Mouse (Mus musculus): ENCODE results near the gene Shb. TPM values are rescaled to one million over a fixed set of nuclear protein-coding genes. Genes with fewer than 3 reads are reported as not detected.

Shb gene
- polyA plus RNA-seq, 1 experiment from 2014 or later, result 8.8 TPM

DNA sequence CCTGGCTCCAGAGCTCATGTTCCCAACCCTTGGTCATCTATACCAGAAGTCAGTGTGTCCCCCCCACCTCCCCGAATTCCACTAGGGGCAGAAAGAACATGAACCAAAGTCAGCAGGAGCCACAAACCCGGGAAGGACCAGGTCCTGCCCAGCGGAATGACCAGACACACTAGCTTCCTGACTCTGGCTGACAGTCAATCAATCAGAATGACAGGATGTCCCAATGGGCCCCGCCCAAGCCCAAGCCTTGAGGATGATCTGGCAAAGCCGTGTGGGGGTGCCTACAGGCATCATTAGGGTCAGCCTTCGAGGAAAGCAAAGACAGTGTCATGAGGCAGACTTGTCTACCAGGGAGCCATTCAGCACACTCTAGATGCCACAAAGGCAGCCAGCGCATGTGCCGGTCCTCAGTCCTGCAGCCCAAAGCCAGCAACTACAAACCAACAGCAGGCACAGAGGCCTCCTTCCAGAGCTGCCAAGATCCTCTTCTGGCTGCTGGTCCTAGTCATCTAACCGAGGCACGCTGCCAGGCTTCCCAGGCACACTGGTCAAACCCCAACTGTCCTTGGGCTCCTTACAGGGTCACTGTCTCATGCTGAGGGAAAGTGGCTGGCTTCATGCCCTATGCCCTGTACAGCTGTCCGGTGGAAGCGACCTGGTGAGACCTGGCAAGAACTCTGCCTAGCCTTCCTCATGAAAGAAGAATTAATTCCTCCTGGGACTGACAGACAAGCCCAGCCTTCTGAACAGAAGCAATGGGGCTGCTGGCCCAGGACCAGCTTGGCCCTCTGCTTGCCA, 65.0 kb downstream of the Shb start:
- H3K27ac ChIP-seq (replicated peaks), result peak overlapping the region; percentile 97
- WGBS, result 58% methylated on average over 12 of the region's 12 CpGs
- peak overlapping the region; percentile 68 for H3K9ac ChIP-seq
- no peak overlapping the region; the same call in 1 of the 2 replicates for H3K4me2 ChIP-seq
- H3K9me3 ChIP-seq, result 0 out of 2 replicates have a peak, but pooled peaks cover 3% of the 10 kb centered on the region
- H3K27me3 ChIP-seq (replicated peaks), result no peaks in the 10 kb centered on the region; the same call in 1 of the 2 replicates
- no peak overlapping the region for H3K4me3 ChIP-seq
- peaks cover 17% of the 10 kb centered on the region for H3K36me3 ChIP-seq
- no peak for ATAC-seq (ENCODE audit: extremely low read depth, insufficient number of reproducible peaks, low FRiP score, low TSS enrichment)
- peaks cover 83% of the 10 kb centered on the region for H3K4me1 ChIP-seq

DNA sequence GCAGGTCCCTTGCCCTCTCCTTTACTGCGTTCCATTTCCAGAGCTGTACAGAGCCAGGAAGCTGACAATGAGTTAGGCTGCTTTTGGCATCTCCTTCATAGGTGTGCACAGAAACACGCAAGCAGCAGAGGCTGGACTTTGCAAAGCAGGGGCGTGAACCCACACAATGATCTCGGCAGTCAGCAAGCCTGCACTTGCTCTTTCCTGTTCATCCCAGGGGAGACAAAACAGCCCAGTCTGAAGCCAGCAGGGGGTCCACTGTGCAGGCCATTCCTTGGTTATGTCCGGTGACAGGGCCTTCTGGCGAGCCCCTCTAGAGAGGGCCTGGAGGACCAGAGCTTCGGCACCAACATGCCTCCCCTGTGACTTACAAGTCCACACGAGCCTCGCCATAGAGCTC, 67.3 kb downstream of the Shb start:
- Histone ChIP-seq H3K4me2 (no peak overlapping the region), H3K9ac (peak overlapping the region; percentile 62), H3K9me3 (no peaks in the 10 kb centered on the region), H3K36me3 (peaks cover 9% of the 10 kb centered on the region), H3K27me3 (replicated peaks) (no peaks in the 10 kb centered on the region; the same call in 1 of the 2 replicates), H3K4me1 (peaks cover 86% of the 10 kb centered on the region), H3K4me3 (no peak overlapping the region), H3K27ac (replicated peaks) (peak overlapping the region; percentile 5; the same call in 1 of the 2 replicates)
- ATAC-seq (ENCODE audit: extremely low read depth, insufficient number of reproducible peaks, low FRiP score, low TSS enrichment), result no peak
- 73% methylated on average over 9 of the region's 9 CpGs for WGBS

DNA sequence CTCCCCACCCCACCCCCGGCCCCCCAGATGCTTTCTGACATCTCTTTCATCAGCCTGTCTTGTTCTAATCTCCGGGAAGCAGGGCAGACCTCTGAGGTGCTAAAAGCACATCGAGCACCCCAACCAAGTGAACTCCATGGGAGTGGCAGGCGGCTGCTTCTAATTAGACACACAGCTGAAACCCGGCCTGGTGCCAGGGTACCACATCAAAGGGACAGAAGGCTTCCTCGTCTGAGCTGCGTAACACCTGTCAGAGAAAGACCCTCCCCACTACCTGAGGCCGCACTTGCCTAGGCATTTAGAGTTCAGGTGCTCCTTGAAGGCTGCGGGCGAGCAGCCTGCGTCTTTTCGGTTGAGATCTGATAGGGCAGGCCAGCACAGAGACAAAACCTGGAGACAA, 67.7 kb downstream of the Shb start:
- Histone ChIP-seq H3K4me3 (no peak overlapping the region), H3K4me1 (peaks cover 86% of the 10 kb centered on the region), H3K36me3 (peaks cover 9% of the 10 kb centered on the region), H3K4me2 (no peak overlapping the region), H3K27me3 (replicated peaks) (no peaks in the 10 kb centered on the region; the same call in 1 of the 2 replicates), H3K9ac (peak overlapping the region; percentile 62), H3K27ac (replicated peaks) (peak overlapping the region; percentile 5; the same call in 1 of the 2 replicates), H3K9me3 (no peaks in the 10 kb centered on the region)
- ATAC-seq (ENCODE audit: extremely low read depth, insufficient number of reproducible peaks, low FRiP score, low TSS enrichment), result no peak
- WGBS, result 53% methylated on average over 12 of the region's 12 CpGs

DNA sequence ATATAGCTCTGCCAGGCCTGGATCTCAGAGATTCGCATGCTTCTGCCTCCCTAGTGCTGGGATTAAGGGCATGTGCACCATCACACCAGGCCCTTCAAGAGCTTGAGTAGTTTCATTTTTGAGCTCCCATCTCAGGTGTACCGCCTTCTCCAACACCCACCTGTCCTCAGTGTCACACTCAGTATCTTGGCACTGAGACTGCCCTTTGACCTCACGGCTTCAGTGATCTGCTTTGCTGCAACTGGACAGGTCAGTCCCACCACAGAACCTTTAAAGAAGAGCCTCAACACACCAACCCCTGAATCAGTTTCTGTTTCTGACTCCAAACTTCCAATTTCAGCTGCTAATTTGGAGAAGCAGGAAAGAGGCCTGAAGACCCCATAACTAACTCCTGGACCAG, 68.1 kb downstream of the Shb start:
- peak overlapping the region; percentile 5; the same call in 1 of the 2 replicates for H3K27ac ChIP-seq (replicated peaks)
- no peak overlapping the region for H3K4me3 ChIP-seq
- peaks cover 86% of the 10 kb centered on the region for H3K4me1 ChIP-seq
- H3K4me2 ChIP-seq, result no peak overlapping the region
- no peaks in the 10 kb centered on the region for H3K9me3 ChIP-seq
- 0 out of 2 replicates have a peak overlapping the region, but pooled peaks have one; percentile 62 for H3K9ac ChIP-seq
- no peaks in the 10 kb centered on the region; the same call in 1 of the 2 replicates for H3K27me3 ChIP-seq (replicated peaks)
- ATAC-seq (ENCODE audit: extremely low read depth, insufficient number of reproducible peaks, low FRiP score, low TSS enrichment), result no peak
- peaks cover 9% of the 10 kb centered on the region for H3K36me3 ChIP-seq
- WGBS, result 91% methylated on average over 3 of the region's 3 CpGs

DNA sequence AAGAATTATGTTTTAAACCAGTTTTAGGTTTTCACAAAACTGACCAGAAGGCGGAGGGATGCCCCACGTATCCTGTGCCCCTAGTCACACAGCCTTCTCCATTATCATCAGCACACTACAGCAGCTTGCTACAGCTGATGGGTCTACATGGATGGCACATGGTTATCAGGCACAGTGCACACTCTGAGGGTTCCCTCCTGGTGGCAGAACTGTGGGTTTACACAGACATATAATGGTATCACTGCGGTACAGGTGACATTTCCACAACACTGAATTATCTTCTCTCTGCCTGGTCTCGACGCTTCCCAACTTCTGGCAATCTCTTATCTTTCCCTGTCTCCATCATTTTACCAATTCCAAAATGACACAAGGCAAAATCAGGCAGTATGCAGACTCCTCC, 69.6 kb downstream of the Shb start:
- H3K4me3 ChIP-seq, result no peak overlapping the region
- no peak overlapping the region for H3K9ac ChIP-seq
- H3K9me3 ChIP-seq, result no peaks in the 10 kb centered on the region
- no peak overlapping the region for H3K4me2 ChIP-seq
- WGBS, result 71% methylated on average over 5 of the region's 5 CpGs
- peaks cover 1% of the 10 kb centered on the region for H3K27me3 ChIP-seq (replicated peaks)
- H3K27ac ChIP-seq (replicated peaks), result peak overlapping the region; percentile 28; the same call in 1 of the 2 replicates
- peaks cover 87% of the 10 kb centered on the region for H3K4me1 ChIP-seq
- H3K36me3 ChIP-seq, result peaks cover 16% of the 10 kb centered on the region
- no peak for ATAC-seq (ENCODE audit: extremely low read depth, insufficient number of reproducible peaks, low FRiP score, low TSS enrichment)

GRCm38 (mm10) chr4:45461661-45462060, 70.6 kb downstream of the Shb start:
- Histone ChIP-seq H3K4me1 (peaks cover 87% of the 10 kb centered on the region), H3K36me3 (peaks cover 26% of the 10 kb centered on the region), H3K9ac (peak overlapping the region; percentile 38), H3K27me3 (replicated peaks) (peaks cover 5% of the 10 kb centered on the region), H3K27ac (replicated peaks) (peak overlapping the region; percentile 25), H3K4me2 (no peak overlapping the region), H3K4me3 (no peak overlapping the region), H3K9me3 (no peaks in the 10 kb centered on the region)
- no peak for ATAC-seq (ENCODE audit: extremely low read depth, insufficient number of reproducible peaks, low FRiP score, low TSS enrichment)
- 34% methylated on average over 7 of the region's 7 CpGs for WGBS

- no peak overlapping the region for H3K27ac ChIP-seq (replicated peaks)
- peaks cover 5% of the 10 kb centered on the region; the same call in 1 of the 2 replicates for H3K27me3 ChIP-seq (replicated peaks)
- peaks cover 31% of the 10 kb centered on the region for H3K36me3 ChIP-seq
- H3K9ac ChIP-seq, result peak overlapping the region; percentile 58
- no peak overlapping the region for H3K4me3 ChIP-seq
- 63% methylated on average over 9 of the region's 9 CpGs for WGBS
- no peak overlapping the region for H3K4me2 ChIP-seq
- peaks cover 89% of the 10 kb centered on the region for H3K4me1 ChIP-seq
- H3K9me3 ChIP-seq, result no peaks in the 10 kb centered on the region
- no peak for ATAC-seq (ENCODE audit: extremely low read depth, insufficient number of reproducible peaks, low FRiP score, low TSS enrichment)
Observed at GRCm38 (mm10) chr4:45459375-45459774, 72.9 kb downstream of the Shb start.

DNA sequence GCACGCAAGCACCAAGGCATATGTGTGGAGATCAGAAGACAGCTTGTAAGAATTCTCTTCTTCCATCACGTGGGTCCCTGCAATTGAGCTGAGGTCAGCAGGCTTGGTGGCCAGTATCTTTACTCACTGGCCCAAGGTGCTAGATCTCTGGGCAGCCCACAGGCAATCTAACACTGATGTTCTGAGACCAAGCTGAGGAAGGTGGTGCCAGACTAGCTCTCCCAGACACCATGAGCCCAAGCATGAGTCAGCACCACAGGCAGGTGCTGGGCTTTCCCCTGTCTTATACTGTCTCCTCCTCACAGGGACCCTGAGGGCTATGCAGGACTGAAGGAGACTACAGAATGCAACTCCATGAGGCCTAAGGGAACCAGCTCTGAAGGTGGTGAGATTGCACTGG, 74.7 kb downstream of the Shb start:
- no peak for ATAC-seq (ENCODE audit: extremely low read depth, insufficient number of reproducible peaks, low FRiP score, low TSS enrichment)
- 82% methylated on average over 2 of the region's 2 CpGs for WGBS
- peaks cover 94% of the 10 kb centered on the region for H3K4me1 ChIP-seq

GRCm38 (mm10) chr4:45455001-45455400, 77.3 kb downstream of the Shb start:
- H3K4me1 ChIP-seq, result peaks cover 89% of the 10 kb centered on the region
- no peak overlapping the region for H3K27ac ChIP-seq (replicated peaks)
- WGBS, result 73% methylated on average over 4 of the region's 4 CpGs
- peaks cover 36% of the 10 kb centered on the region for H3K36me3 ChIP-seq
- 0 out of 2 replicates have a peak overlapping the region, but pooled peaks have one; percentile 21 for H3K9ac ChIP-seq
- ATAC-seq (ENCODE audit: extremely low read depth, insufficient number of reproducible peaks, low FRiP score, low TSS enrichment), result no peak
- no peaks in the 10 kb centered on the region for H3K9me3 ChIP-seq
- H3K27me3 ChIP-seq (replicated peaks), result peaks cover 5% of the 10 kb centered on the region
- H3K4me2 ChIP-seq, result no peak overlapping the region
- no peak overlapping the region for H3K4me3 ChIP-seq

More for the DNA sequence above, 74.7 kb downstream of the Shb start:
- Histone ChIP-seq H3K4me2 (no peak overlapping the region), H3K9me3 (no peaks in the 10 kb centered on the region), H3K9ac (no peak overlapping the region), H3K27ac (replicated peaks) (no peak overlapping the region), H3K27me3 (replicated peaks) (peaks cover 5% of the 10 kb centered on the region; the same call in 1 of the 2 replicates), H3K36me3 (peaks cover 36% of the 10 kb centered on the region), H3K4me3 (no peak overlapping the region)

DNA sequence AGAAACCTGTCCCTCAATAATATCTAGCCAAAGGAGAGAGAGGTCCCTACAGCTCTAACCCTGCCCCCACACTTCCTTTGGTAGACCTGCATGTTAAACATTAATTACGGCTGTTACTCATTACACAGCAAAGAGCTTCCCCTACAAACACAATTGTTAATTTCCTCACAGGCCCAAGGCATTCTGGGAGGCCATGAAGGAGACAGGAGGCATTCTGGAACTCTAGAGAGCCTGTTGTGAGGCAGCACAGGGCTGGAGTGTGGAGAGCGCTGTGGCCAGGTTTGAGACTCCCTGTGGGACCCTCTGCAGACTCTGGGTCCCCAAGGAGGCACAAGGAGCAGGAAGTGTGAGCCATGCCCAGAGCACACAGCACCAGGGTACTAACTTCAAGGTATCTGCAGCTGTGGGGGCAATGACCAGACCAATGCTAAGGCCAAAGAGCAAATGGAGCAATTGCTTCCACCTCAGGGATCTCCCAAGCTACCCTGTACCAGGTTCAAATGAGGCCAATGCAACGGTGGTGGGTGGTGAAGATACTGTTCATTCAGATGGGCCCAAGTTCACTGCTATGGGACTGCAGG, 78.9 kb downstream of the Shb start:
- Histone ChIP-seq H3K36me3 (peaks cover 36% of the 10 kb centered on the region), H3K4me3 (no peak overlapping the region), H3K4me2 (no peak overlapping the region), H3K4me1 (peaks cover 77% of the 10 kb centered on the region), H3K27me3 (replicated peaks) (peaks cover 5% of the 10 kb centered on the region), H3K9me3 (no peaks in the 10 kb centered on the region), H3K9ac (0 out of 2 replicates have a peak overlapping the region, but pooled peaks have one; percentile 12), H3K27ac (replicated peaks) (no peak overlapping the region)
- ATAC-seq (ENCODE audit: extremely low read depth, insufficient number of reproducible peaks, low FRiP score, low TSS enrichment), result no peak
- WGBS, result 77% methylated on average over 3 of the region's 3 CpGs

DNA sequence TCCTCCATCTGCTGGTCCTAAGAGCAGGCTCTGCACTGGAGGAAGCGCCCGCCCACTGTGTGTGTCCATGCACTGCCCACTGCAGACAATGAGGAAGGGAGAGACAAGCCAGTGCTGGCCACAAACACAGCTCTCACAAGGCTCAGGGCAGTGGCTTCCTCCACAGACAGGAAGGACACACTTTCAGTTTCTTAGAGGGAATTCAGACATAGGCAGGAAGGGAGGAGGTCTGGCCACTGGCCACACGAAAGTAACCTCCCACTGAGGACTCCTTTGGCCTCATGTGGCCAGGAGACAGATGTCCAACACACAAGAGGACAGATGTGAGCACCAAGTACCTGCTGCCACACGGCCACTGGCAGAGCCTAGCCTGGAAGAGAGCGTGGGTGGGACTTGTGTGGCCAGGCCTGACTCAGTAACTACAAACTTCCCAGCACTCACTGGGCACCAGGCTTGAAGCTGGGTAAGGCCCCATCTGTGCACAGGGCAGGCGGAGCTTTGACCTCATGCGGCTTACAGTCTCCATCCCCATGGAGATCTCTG, 79.6 kb downstream of the Shb start:
- Histone ChIP-seq H3K9me3 (no peaks in the 10 kb centered on the region), H3K27ac (replicated peaks) (peak overlapping the region; percentile 16; the same call in 1 of the 2 replicates), H3K9ac (peak overlapping the region; percentile 54), H3K4me2 (no peak overlapping the region), H3K4me3 (no peak overlapping the region), H3K36me3 (peaks cover 29% of the 10 kb centered on the region), H3K4me1 (peaks cover 77% of the 10 kb centered on the region), H3K27me3 (replicated peaks) (peaks cover 4% of the 10 kb centered on the region)
- ATAC-seq (ENCODE audit: extremely low read depth, insufficient number of reproducible peaks, low FRiP score, low TSS enrichment), result no peak; the same call in 1 of the 2 replicates
- WGBS, result 74% methylated on average over 7 of the region's 7 CpGs

All from heart, embryonic 13.5 days (tissue).